Comparison of ENCODE assay signal across 24 mouse cellular contexts in genomic region chr6:140485636-140486035, GRCm38 (mm10).
"Had no signal": no experiment of that assay in that cellular context is flagged by ENCODE, and none has a peak within 500 bp of the region (broad histone marks: within the 10 kb centered on the region; RNA-seq: fewer than 3 reads in every experiment).

No protein-coding gene starts in this region.

- H3K9me3 ChIP-seq: hindbrain, embryonic 10.5 days; hindbrain, embryonic 12.5 days; intestine, embryonic 15.5 days; limb, embryonic 10.5 days; limb, embryonic 12.5 days; liver, embryonic 12.5 days had no signal

- H3K27ac ChIP-seq: heart, adult 2 months; hindbrain, embryonic 10.5 days; hindbrain, embryonic 12.5 days; hindbrain, embryonic 14.5 days; intestine, embryonic 15.5 days; layer of hippocampus, adult 2 months; left cerebral cortex, adult 2 months; limb, embryonic 10.5 days; limb, embryonic 12.5 days; liver, embryonic 12.5 days had no signal

- DNase-seq: gastrocnemius, postnatal 14 days; gastrocnemius, postnatal 36 days; heart, adult 2 months; heart, postnatal 10 days; heart, postnatal 4 days; kidney, adult 18-20 months; kidney, adult 8-10 months; kidney, postnatal 10 days; kidney, postnatal 25 days; kidney, postnatal 4 days; liver had no signal

- H3K27me3 ChIP-seq: hindbrain, embryonic 12.5 days; intestine, embryonic 15.5 days; limb, embryonic 12.5 days; liver, embryonic 12.5 days had no signal

- ATAC-seq: hindbrain, embryonic 16.5 days; inflammation-experienced regulatory T-cells, adult 6 months; intestine, embryonic 15.5 days; intestine, postnatal 0 days; liver, embryonic 12.5 days had no signal

- H3K4me3 ChIP-seq: heart, adult 2 months; hindbrain, embryonic 10.5 days; hindbrain, embryonic 12.5 days; intestine, embryonic 15.5 days; layer of hippocampus, adult 2 months; left cerebral cortex, adult 2 months; limb, embryonic 10.5 days; limb, embryonic 12.5 days; liver, embryonic 12.5 days had no signal

- H3K4me2 ChIP-seq: heart, embryonic 11.5 days; hindbrain, embryonic 12.5 days; hindbrain, embryonic 14.5 days; intestine, embryonic 15.5 days; limb, embryonic 12.5 days; liver, embryonic 12.5 days had no signal

- H3K36me3 ChIP-seq: hindbrain, embryonic 12.5 days; intestine, embryonic 15.5 days; limb, embryonic 12.5 days; liver, embryonic 12.5 days had no signal

- H3K9ac ChIP-seq: hindbrain, embryonic 12.5 days; hindbrain, embryonic 14.5 days; intestine, embryonic 15.5 days; limb, embryonic 12.5 days; liver, embryonic 12.5 days had no signal
